Mouse (Mus musculus): Measurements from ENCODE around the gene B230118H07Rik.

B230118H07Rik gene

GRCm38 (mm10) chr2:101638979-101639839 is 10.1 kb downstream of the B230118H07Rik start:
- no peak for DNase-seq

GRCm38 (mm10) chr2:101628297-101629236 is 20.8 kb downstream of the B230118H07Rik start:
- DNase-seq: peak; percentile 73 to 96

GRCm38 (mm10) chr2:101627227-101627626 is 22.1 kb downstream of the B230118H07Rik start:
- DNase-seq: no peak

- DNase-seq: no peak
Measured at GRCm38 (mm10) chr2:101624526-101624925, 24.8 kb downstream of the B230118H07Rik start, which contains the start of gene Rag2. Gene Rag2 (plus strand): TSS chr2:101624718.

- DNase-seq: no peak
Measured at GRCm38 (mm10) chr2:101624011-101624410, 25.3 kb downstream of the B230118H07Rik start.

GRCm38 (mm10) chr2:101623042-101623441 is 26.3 kb downstream of the B230118H07Rik start:
- no peak for DNase-seq

- DNase-seq: no peak
Measured at GRCm38 (mm10) chr2:101621611-101622010, 27.7 kb downstream of the B230118H07Rik start.

- DNase-seq: no peak
Measured at GRCm38 (mm10) chr2:101620899-101621298, 28.4 kb downstream of the B230118H07Rik start.

- DNase-seq: no peak
Measured at GRCm38 (mm10) chr2:101618373-101618772, 31.0 kb downstream of the B230118H07Rik start.

- DNase-seq: no peak
Measured at GRCm38 (mm10) chr2:101615464-101616305, 33.6 kb downstream of the B230118H07Rik start.

- DNase-seq: no peak
Measured at GRCm38 (mm10) chr2:101610861-101611260, 38.5 kb downstream of the B230118H07Rik start.

GRCm38 (mm10) chr2:101608232-101608894 is 41.0 kb downstream of the B230118H07Rik start:
- DNase-seq: no peak

GRCm38 (mm10) chr2:101603099-101603498 is 46.2 kb downstream of the B230118H07Rik start:
- DNase-seq: no peak

- peak; percentile 35 to 69 for DNase-seq
Measured at GRCm38 (mm10) chr2:101600703-101601102, 48.6 kb downstream of the B230118H07Rik start.

- no peak for DNase-seq
Measured at GRCm38 (mm10) chr2:101598190-101599181, 50.8 kb downstream of the B230118H07Rik start.

- peak in 1 of 2 experiments; percentile 28 for DNase-seq
Measured at GRCm38 (mm10) chr2:101597186-101597585, 52.1 kb downstream of the B230118H07Rik start.

- DNase-seq: no peak
Measured at GRCm38 (mm10) chr2:101594681-101595080, 54.7 kb downstream of the B230118H07Rik start.

- no peak for DNase-seq
Measured at GRCm38 (mm10) chr2:101592886-101593285, 56.4 kb downstream of the B230118H07Rik start.

- DNase-seq: no peak
Measured at GRCm38 (mm10) chr2:101592023-101592841, 57.1 kb downstream of the B230118H07Rik start.

Measured in kidney, postnatal 36 days (tissue).